Mouse (Mus musculus) kidney, embryonic 16.5 days (tissue): ENCODE results near the gene Bcl2a1d. TPM values are rescaled to one million over a fixed set of nuclear protein-coding genes. Genes with fewer than 3 reads are reported as not detected.
"Not testable (repeated sequence)": the region's sequence is repeated elsewhere in the genome, so short reads cannot be mapped to it uniquely, and the experiment has no call there.

ENCODE experiments used
- ATAC-seq: fragments of 200-750 bp; cut with Nextera tagmentation; 2 replicates; pipeline ENCODE4 v1.8.0; 2017; ENCODE audit warnings: moderate TSS enrichment; ENCODE audit not compliant: low FRiP score, low TSS enrichment
- H3K27ac ChIP-seq: fragments of 300-500 bp; sonication (generic); 2 replicates; pipeline ENCODE4 v1.5.1; 2014; ENCODE audit warnings: low read length
- H3K27me3 ChIP-seq: fragments of 300-500 bp; sonication (generic); 2 replicates; pipeline ENCODE4 v1.6.1; 2014; ENCODE audit warnings: low read length, control low read depth, mixed read lengths; ENCODE audit not compliant: insufficient read depth
- H3K36me3 ChIP-seq: fragments of 300-500 bp; sonication (generic); 2 replicates; pipeline ENCODE4 v1.6.1; 2014; ENCODE audit warnings: low read length, control low read depth, mixed read lengths; ENCODE audit not compliant: insufficient read depth
- H3K4me1 ChIP-seq: fragments of 300-500 bp; sonication (generic); 2 replicates; pipeline ENCODE4 v1.6.1; 2014; ENCODE audit warnings: low read length, control low read depth, mixed read lengths; ENCODE audit not compliant: insufficient read depth
- H3K4me2 ChIP-seq: fragments of 300-500 bp; sonication (generic); replicated peaks from 2 replicates; pipeline ENCODE4 v1.6.1; 2014; ENCODE audit warnings: low read depth, low read length
- H3K4me3 ChIP-seq: fragments of 300-500 bp; sonication (generic); 2 replicates; pipeline ENCODE4 v1.5.1; 2014; ENCODE audit warnings: mild to moderate bottlenecking, low read length
- H3K9ac ChIP-seq: fragments of 300-500 bp; sonication (generic); replicated peaks from 2 replicates; pipeline ENCODE4 v1.6.1; 2014; ENCODE audit warnings: low read length
- H3K9me3 ChIP-seq: fragments of 300-500 bp; sonication (generic); 2 replicates; pipeline ENCODE4 v1.6.1; 2016; ENCODE audit warnings: low read length, control low read depth
- WGBS: fragments of 180-500 bp; shearing (Covaris S2); extraction: QIAGEN DNeasy Blood & Tissue Kit; methylation state at CpG from one replicate; pipeline ENCODE4 v1.1.7; 2014; 5-methylcytosine and 5-hydroxymethylcytosine counted together
- polyA plus RNA-seq: library from polyadenylated mRNA; unstranded; fragments of >200 nt; fragmentation: Nextera tagmentation; extraction: Ambion mirVana; gene quantifications from 2 replicates; pipeline ENCODE4 v1.2.1, GENCODE M21; 2015

Bcl2a1d gene
- polyA plus RNA-seq, result 0.35 and 0.67 TPM in 2 replicates

- H3K9ac ChIP-seq, H3K9me3 ChIP-seq, H3K27me3 ChIP-seq, H3K4me2 ChIP-seq, H3K27ac ChIP-seq, ATAC-seq, H3K36me3 ChIP-seq, H3K4me3 ChIP-seq, H3K4me1 ChIP-seq: not testable (repeated sequence)
- WGBS, result 69% methylated on average over 4 of the region's 5 CpGs
Observed at GRCm38 (mm10) chr9:88731728-88732127, at the start of gene Bcl2a1d. TSS of gene Bcl2a1d (minus strand) at chr9:88731914.

- H3K27me3 ChIP-seq, H3K9me3 ChIP-seq, H3K36me3 ChIP-seq, H3K4me2 ChIP-seq, H3K9ac ChIP-seq, ATAC-seq, H3K4me3 ChIP-seq, H3K27ac ChIP-seq, H3K4me1 ChIP-seq: not testable (repeated sequence)
- WGBS, result 95% methylated on average over 2 of the region's 6 CpGs
Observed at GRCm38 (mm10) chr9:88770239-88770638, 38.5 kb upstream of the Bcl2a1d start.

- not testable (repeated sequence) for H3K9ac ChIP-seq, H3K4me2 ChIP-seq, H3K4me1 ChIP-seq, H3K9me3 ChIP-seq, H3K27me3 ChIP-seq, H3K36me3 ChIP-seq, ATAC-seq, H3K27ac ChIP-seq, H3K4me3 ChIP-seq
- 81% methylated on average over 4 of the region's 5 CpGs for whole genome bisulfite sequencing
Observed at GRCm38 (mm10) chr9:88769470-88769869, 37.8 kb upstream of the Bcl2a1d start.

GRCm38 (mm10) chr9:88746687-88747086 is 15.0 kb upstream of the Bcl2a1d start:
- not testable (repeated sequence) for H3K9ac ChIP-seq, H3K27ac ChIP-seq, H3K36me3 ChIP-seq, H3K4me3 ChIP-seq, H3K4me1 ChIP-seq, H3K9me3 ChIP-seq, H3K27me3 ChIP-seq, H3K4me2 ChIP-seq, ATAC-seq
- no CpG with 5 or more reads among the region's 2 CpGs for WGBS

GRCm38 (mm10) chr9:88746046-88746445 is 14.3 kb upstream of the Bcl2a1d start:
- not testable (repeated sequence) for H3K27ac ChIP-seq, H3K9ac ChIP-seq, H3K4me3 ChIP-seq, H3K36me3 ChIP-seq, H3K4me2 ChIP-seq, H3K27me3 ChIP-seq, H3K4me1 ChIP-seq, H3K9me3 ChIP-seq, ATAC-seq
- WGBS, result no CpG with 5 or more reads among the region's 2 CpGs

GRCm38 (mm10) chr9:88735289-88735688 is 3.6 kb upstream of the Bcl2a1d start:
- H3K27ac ChIP-seq, H3K9ac ChIP-seq, H3K4me2 ChIP-seq, H3K27me3 ChIP-seq, H3K9me3 ChIP-seq, H3K4me3 ChIP-seq, H3K36me3 ChIP-seq, ATAC-seq, H3K4me1 ChIP-seq: not testable (repeated sequence)

- H3K4me1 ChIP-seq, H3K36me3 ChIP-seq, H3K27me3 ChIP-seq, ATAC-seq, H3K9me3 ChIP-seq, H3K4me2 ChIP-seq, H3K9ac ChIP-seq, H3K27ac ChIP-seq, H3K4me3 ChIP-seq: not testable (repeated sequence)
- 86% methylated on average over 1 of the region's 1 CpGs for WGBS
Observed at GRCm38 (mm10) chr9:88733182-88733581, 1.5 kb upstream of the Bcl2a1d start.

- not testable (repeated sequence) for H3K9me3 ChIP-seq, H3K4me1 ChIP-seq, H3K27ac ChIP-seq, ATAC-seq, H3K4me2 ChIP-seq, H3K4me3 ChIP-seq, H3K36me3 ChIP-seq, H3K27me3 ChIP-seq, H3K9ac ChIP-seq
- 85% methylated on average over 1 of the region's 3 CpGs for WGBS
Observed at GRCm38 (mm10) chr9:88732334-88732733, 620 bp upstream of the Bcl2a1d start.

GRCm38 (mm10) chr9:88728311-88728710 is 3.4 kb downstream of the Bcl2a1d start:
- H3K4me2 ChIP-seq, H3K9me3 ChIP-seq: not testable (repeated sequence)

GRCm38 (mm10) chr9:88721628-88722027 is 10.1 kb downstream of the Bcl2a1d start:
- not testable (repeated sequence) for H3K27ac ChIP-seq, H3K27me3 ChIP-seq, H3K4me3 ChIP-seq, H3K9ac ChIP-seq, H3K36me3 ChIP-seq, ATAC-seq, H3K9me3 ChIP-seq, H3K4me1 ChIP-seq, H3K4me2 ChIP-seq

More at GRCm38 (mm10) chr9:88728311-88728710, 3.4 kb downstream of the Bcl2a1d start:
- not testable (repeated sequence) for H3K4me3 ChIP-seq, H3K4me1 ChIP-seq, ATAC-seq, H3K9ac ChIP-seq, H3K36me3 ChIP-seq, H3K27me3 ChIP-seq, H3K27ac ChIP-seq
